Mouse (Mus musculus): ENCODE measurements around the gene Mat1a. TPM values are rescaled to one million over a fixed set of nuclear protein-coding genes. Genes with fewer than 3 reads are reported as not detected.

Mat1a gene
- 8.6 and 12.3 TPM in 2 replicates for polyA plus RNA-seq (2015; fragmentation: Nextera tagmentation; extraction: Ambion mirVana)

GRCm38 (mm10) chr14:41104853-41105444, at the start of gene Mat1a:
Gene Mat1a (plus strand): TSS chr14:41105035.
- no peak within 1 kb of the TSS for H3K4me3 ChIP-seq (replicated peaks)
- H3K36me3 ChIP-seq = no peaks in the 10 kb centered on the region
- H3K4me2 ChIP-seq = 0 out of 2 replicates have a peak within 1 kb of the TSS, but pooled peaks have one; percentile 19
- no peak within 1 kb of the TSS for H3K9ac ChIP-seq
- H3K27me3 ChIP-seq (replicated peaks) = no peaks in the 10 kb centered on the region
- H3K9me3 ChIP-seq = no peaks in the 10 kb centered on the region
- ATAC-seq (ENCODE audit: insufficient read depth, low FRiP score, low read depth) = peak; percentile 83; the same call in 1 of the 2 replicates
- H3K4me1 ChIP-seq = no peaks in the 10 kb centered on the region
- WGBS = 62% methylated on average over 10 of the region's 10 CpGs
- no peak within 1 kb of the TSS for H3K27ac ChIP-seq

DNA sequence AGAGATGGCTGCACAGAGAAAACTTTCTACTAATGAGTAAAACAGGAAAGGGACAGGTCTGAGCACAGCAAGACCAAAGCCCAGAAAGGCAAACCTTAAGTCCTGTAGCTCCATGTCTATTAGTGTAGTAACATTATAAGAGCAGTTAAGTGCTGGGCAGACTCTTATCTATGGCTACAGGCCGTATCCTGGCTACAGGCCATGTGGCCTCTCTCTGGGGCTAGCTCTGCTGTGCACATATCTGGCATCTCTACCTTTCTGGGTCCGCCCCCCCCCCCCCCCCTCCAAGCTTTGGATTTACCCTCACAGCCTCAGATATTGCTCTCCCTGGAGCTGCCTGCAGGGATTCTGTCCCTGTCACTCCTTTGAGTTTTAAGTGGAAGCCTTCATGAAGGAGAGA, 39.7 kb upstream of the Mat1a start:
- Histone ChIP-seq H3K4me2 (no peak overlapping the region), H3K27ac (no peak overlapping the region), H3K36me3 (no peaks in the 10 kb centered on the region), H3K4me1 (no peaks in the 10 kb centered on the region), H3K9me3 (no peaks in the 10 kb centered on the region), H3K4me3 (replicated peaks) (no peak overlapping the region), H3K27me3 (replicated peaks) (no peaks in the 10 kb centered on the region), H3K9ac (no peak overlapping the region)
- peak; percentile 60; the same call in 1 of the 2 replicates for ATAC-seq (ENCODE audit: insufficient read depth, low FRiP score, low read depth)
- WGBS = 14% methylated on average over 1 of the region's 2 CpGs

DNA sequence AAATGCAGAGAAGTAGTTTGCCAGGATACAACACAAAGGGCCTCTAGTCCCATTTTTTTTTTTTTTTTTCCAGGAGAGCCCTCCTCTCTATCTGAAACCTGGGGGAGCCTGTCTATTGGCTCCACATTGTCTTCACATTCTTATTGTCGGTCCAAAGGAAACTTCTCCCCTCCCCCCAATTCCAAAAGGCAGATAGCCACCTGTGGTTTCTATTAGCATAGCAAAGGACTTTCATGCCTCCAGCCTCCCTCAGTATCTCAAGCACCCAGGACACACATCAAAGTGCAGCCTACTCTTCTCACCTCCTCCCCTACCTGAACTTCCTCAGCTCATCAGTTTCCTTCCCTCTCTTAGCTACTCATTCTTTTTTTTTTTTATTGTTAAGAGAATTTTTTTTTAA, 38.4 kb upstream of the Mat1a start:
- H3K27me3 ChIP-seq (replicated peaks) = no peaks in the 10 kb centered on the region
- H3K4me3 ChIP-seq (replicated peaks) = no peak overlapping the region
- H3K27ac ChIP-seq = no peak overlapping the region
- no peaks in the 10 kb centered on the region for H3K36me3 ChIP-seq
- ATAC-seq (ENCODE audit: insufficient read depth, low FRiP score, low read depth) = no peak
- H3K4me2 ChIP-seq = no peak overlapping the region
- 15% methylated on average over 1 of the region's 1 CpGs for WGBS
- no peak overlapping the region for H3K9ac ChIP-seq
- H3K9me3 ChIP-seq = no peaks in the 10 kb centered on the region
- H3K4me1 ChIP-seq = no peaks in the 10 kb centered on the region

GRCm38 (mm10) chr14:41069108-41069507, 35.7 kb upstream of the Mat1a start, which contains the start of gene Dydc2:
Gene Dydc2 (minus strand): TSS chr14:41069208.
- no peak within 1 kb of the TSS for H3K27ac ChIP-seq
- H3K9ac ChIP-seq = no peak within 1 kb of the TSS
- no peak within 1 kb of the TSS for H3K4me2 ChIP-seq
- no peak within 1 kb of the TSS for H3K4me3 ChIP-seq (replicated peaks)
- no peaks in the 10 kb centered on the region for H3K36me3 ChIP-seq
- no peaks in the 10 kb centered on the region for H3K27me3 ChIP-seq (replicated peaks)
- no peaks in the 10 kb centered on the region for H3K9me3 ChIP-seq
- H3K4me1 ChIP-seq = no peaks in the 10 kb centered on the region
- no peak for ATAC-seq (ENCODE audit: insufficient read depth, low FRiP score, low read depth)

GRCm38 (mm10) chr14:41070343-41070742, 34.5 kb upstream of the Mat1a start:
- Histone ChIP-seq H3K9me3 (no peaks in the 10 kb centered on the region), H3K4me3 (replicated peaks) (no peak overlapping the region), H3K27ac (no peak overlapping the region), H3K4me1 (no peaks in the 10 kb centered on the region), H3K27me3 (replicated peaks) (no peaks in the 10 kb centered on the region), H3K4me2 (no peak overlapping the region), H3K36me3 (no peaks in the 10 kb centered on the region), H3K9ac (no peak overlapping the region)
- WGBS = 67% methylated on average over 3 of the region's 3 CpGs
- no peak for ATAC-seq (ENCODE audit: insufficient read depth, low FRiP score, low read depth)

DNA sequence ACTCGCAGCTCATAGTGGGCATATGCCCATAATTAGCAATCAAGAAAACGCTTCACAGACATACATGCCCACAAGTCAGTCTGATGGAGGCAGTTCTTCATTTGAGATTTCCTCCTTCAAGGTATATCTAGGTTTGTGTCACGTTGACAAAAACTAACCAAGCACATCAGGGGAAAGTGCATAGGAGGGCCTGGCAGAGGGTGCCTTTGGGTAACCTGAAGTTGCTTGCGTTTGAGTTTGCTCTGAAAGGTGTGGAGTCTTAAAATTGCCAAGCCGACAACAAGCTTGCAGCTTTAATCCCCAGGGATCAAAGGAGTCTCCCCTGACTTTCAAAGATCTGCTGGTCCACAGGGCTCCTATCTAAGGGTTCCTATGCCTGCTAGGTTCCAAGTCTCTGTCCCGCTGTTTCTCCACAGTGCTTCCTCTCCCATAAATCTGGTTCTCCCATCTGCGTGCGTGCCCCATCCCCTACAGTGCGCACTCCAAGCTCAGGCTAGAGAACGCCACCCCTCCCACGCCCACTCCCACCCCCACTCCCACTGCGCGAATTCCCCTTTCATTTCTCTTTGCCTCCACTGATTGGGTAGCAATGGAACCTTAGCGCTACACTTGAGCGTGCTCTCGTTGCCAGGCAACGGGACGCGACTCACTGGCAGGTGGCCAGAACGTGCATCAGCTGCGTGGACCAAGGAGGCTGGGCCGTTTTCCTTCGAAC, 32.4 kb upstream of the Mat1a start, which contains the start of gene Dydc1:
Gene Dydc1 (plus strand): TSS at position 683 of the 715 bp plus-strand sequence.
- WGBS = 10% methylated on average over 23 of the region's 23 CpGs
- ATAC-seq (ENCODE audit: insufficient read depth, low FRiP score, low read depth) = peak; percentile 56

DNA sequence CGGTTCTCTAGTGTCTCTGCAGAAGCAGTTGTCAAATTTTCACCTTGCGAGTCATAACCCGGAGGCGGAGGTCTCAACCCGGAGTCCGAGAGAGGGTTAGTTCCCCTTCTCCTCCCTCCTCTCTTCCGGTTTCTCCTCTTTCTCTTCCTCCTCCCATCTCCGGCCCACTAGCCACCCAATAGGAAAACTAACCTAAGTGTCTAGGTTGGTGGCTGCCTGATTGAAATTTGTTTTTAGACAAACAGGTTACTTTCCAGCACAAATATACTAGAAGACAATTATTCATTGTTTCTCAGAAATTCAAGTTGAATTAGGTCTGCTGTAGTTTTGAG, 31.9 kb upstream of the Mat1a start:
- H3K27ac ChIP-seq = no peak overlapping the region
- peak overlapping the region; percentile 65 for H3K4me2 ChIP-seq
- no peaks in the 10 kb centered on the region for H3K4me1 ChIP-seq
- H3K36me3 ChIP-seq = no peaks in the 10 kb centered on the region
- ATAC-seq (ENCODE audit: insufficient read depth, low FRiP score, low read depth) = no peak
- no peaks in the 10 kb centered on the region for H3K9me3 ChIP-seq
- no peaks in the 10 kb centered on the region for H3K27me3 ChIP-seq (replicated peaks)
- WGBS = 2% methylated on average over 8 of the region's 8 CpGs
- peak overlapping the region; percentile 37 for H3K4me3 ChIP-seq (replicated peaks)
- no peak overlapping the region for H3K9ac ChIP-seq

More for the DNA sequence above, 32.4 kb upstream of the Mat1a start, which contains the start of gene Dydc1:
- no peaks in the 10 kb centered on the region for H3K9me3 ChIP-seq
- no peaks in the 10 kb centered on the region for H3K4me1 ChIP-seq
- H3K4me2 ChIP-seq = peak within 1 kb of the TSS; percentile 65
- no peak within 1 kb of the TSS for H3K9ac ChIP-seq
- no peaks in the 10 kb centered on the region for H3K36me3 ChIP-seq
- no peaks in the 10 kb centered on the region for H3K27me3 ChIP-seq (replicated peaks)
- no peak within 1 kb of the TSS for H3K27ac ChIP-seq
- peak within 1 kb of the TSS; percentile 37 for H3K4me3 ChIP-seq (replicated peaks)

DNA sequence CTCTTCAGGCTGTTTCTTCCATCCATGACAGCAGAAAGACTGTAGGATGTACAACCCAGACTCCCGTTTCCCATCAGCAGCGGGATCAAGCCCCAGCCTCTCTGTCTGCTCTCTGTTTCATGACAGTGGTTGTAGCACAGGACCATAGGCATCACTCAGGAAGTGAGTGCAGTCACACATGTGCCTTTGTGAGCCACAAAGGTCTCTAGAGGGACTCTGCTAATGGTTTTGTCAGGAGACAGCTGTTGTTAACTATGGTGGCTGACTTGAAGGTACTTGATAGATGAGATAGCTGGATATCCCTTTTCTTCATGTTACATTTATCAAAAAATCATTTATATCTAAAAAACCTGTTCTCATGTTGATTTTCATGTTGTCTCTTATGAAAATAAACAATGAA, 22.4 kb upstream of the Mat1a start:
- 74% methylated on average over 2 of the region's 2 CpGs for WGBS
- H3K4me2 ChIP-seq = no peak overlapping the region
- H3K4me3 ChIP-seq (replicated peaks) = no peak overlapping the region
- H3K4me1 ChIP-seq = no peaks in the 10 kb centered on the region
- H3K27me3 ChIP-seq (replicated peaks) = no peaks in the 10 kb centered on the region
- no peak overlapping the region for H3K27ac ChIP-seq
- no peak for ATAC-seq (ENCODE audit: insufficient read depth, low FRiP score, low read depth)
- no peak overlapping the region for H3K9ac ChIP-seq
- H3K9me3 ChIP-seq = no peaks in the 10 kb centered on the region
- no peaks in the 10 kb centered on the region for H3K36me3 ChIP-seq

DNA sequence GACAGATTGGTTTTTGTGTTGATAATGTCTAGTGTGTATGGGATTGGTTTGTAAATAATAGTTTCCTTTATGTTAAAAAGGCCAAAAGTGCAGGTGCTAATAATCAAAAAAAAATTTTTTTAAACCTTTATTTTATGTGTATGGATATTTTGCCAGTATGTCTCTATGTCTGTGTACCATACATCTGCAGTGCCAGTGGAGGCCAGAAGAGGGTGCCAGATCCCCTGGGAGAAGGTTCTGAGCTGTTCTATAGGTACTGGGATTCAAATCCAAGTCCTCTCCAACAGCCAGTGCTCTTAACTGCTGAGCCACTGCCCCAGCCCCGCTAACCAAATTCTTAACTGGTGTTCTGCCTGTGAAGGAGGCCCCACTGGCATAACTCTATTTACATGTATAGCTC, 17.3 kb upstream of the Mat1a start:
- Histone ChIP-seq H3K4me1 (no peaks in the 10 kb centered on the region), H3K27me3 (replicated peaks) (no peaks in the 10 kb centered on the region), H3K9me3 (no peaks in the 10 kb centered on the region), H3K9ac (no peak overlapping the region), H3K36me3 (no peaks in the 10 kb centered on the region), H3K27ac (no peak overlapping the region), H3K4me3 (replicated peaks) (no peak overlapping the region), H3K4me2 (no peak overlapping the region)
- 85% methylated on average over 1 of the region's 1 CpGs for WGBS
- ATAC-seq (ENCODE audit: insufficient read depth, low FRiP score, low read depth) = no peak

GRCm38 (mm10) chr14:41090777-41091176, 14.1 kb upstream of the Mat1a start:
- Histone ChIP-seq H3K9ac (no peak overlapping the region), H3K36me3 (no peaks in the 10 kb centered on the region), H3K27ac (no peak overlapping the region), H3K27me3 (replicated peaks) (no peaks in the 10 kb centered on the region), H3K4me2 (no peak overlapping the region), H3K4me3 (replicated peaks) (no peak overlapping the region), H3K4me1 (no peaks in the 10 kb centered on the region), H3K9me3 (no peaks in the 10 kb centered on the region)
- no peak for ATAC-seq (ENCODE audit: insufficient read depth, low FRiP score, low read depth)
- WGBS = 46% methylated on average over 8 of the region's 8 CpGs

- H3K4me3 ChIP-seq (replicated peaks) = no peak overlapping the region
- no peak overlapping the region for H3K4me2 ChIP-seq
- no peaks in the 10 kb centered on the region for H3K4me1 ChIP-seq
- H3K27me3 ChIP-seq (replicated peaks) = no peaks in the 10 kb centered on the region
- WGBS = 45% methylated on average over 1 of the region's 1 CpGs
- H3K9me3 ChIP-seq = no peaks in the 10 kb centered on the region
- H3K36me3 ChIP-seq = no peaks in the 10 kb centered on the region
- H3K27ac ChIP-seq = no peak overlapping the region
- no peak for ATAC-seq (ENCODE audit: insufficient read depth, low FRiP score, low read depth)
- H3K9ac ChIP-seq = no peak overlapping the region
Observed at GRCm38 (mm10) chr14:41094114-41094513, 10.7 kb upstream of the Mat1a start.

- H3K9ac ChIP-seq = no peak overlapping the region
- 80% methylated on average over 3 of the region's 3 CpGs for WGBS
- H3K27me3 ChIP-seq (replicated peaks) = no peaks in the 10 kb centered on the region
- no peaks in the 10 kb centered on the region for H3K4me1 ChIP-seq
- no peak overlapping the region for H3K4me3 ChIP-seq (replicated peaks)
- H3K27ac ChIP-seq = no peak overlapping the region
- no peaks in the 10 kb centered on the region for H3K36me3 ChIP-seq
- no peak overlapping the region for H3K4me2 ChIP-seq
- no peak for ATAC-seq (ENCODE audit: insufficient read depth, low FRiP score, low read depth)
- no peaks in the 10 kb centered on the region for H3K9me3 ChIP-seq
Observed at GRCm38 (mm10) chr14:41096296-41096860, 8.5 kb upstream of the Mat1a start.

All from stomach, embryonic 15.5 days (tissue).